Mouse (Mus musculus): ENCODE measurements at regions not wholly inside any gene's neighbourhood (a gene's known extent, or its start where the extent isn't known, plus 50 kb on each side); places are given as distances from the start of the nearest gene placed in this dataset.

DNA sequence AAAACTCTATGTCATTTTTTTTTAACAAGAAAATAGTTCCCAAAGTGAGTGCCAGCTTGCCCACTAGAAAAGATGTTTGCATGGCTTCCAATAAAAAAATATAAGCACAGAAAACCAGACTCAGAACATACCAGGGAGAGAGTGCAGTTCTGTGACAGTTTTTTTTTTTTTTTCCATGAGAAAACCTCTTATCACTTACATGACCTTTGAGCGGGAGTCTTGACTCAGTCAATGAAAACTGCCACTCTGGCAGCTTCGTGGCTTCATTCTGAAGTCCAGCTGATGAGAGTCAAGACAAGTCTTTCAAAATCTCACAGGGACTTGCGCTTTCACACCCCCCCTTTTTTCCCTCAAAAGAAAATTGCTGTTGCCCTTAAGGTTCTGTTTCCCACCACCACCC is 158.3 kb upstream of the Alg10b start:
- TF ChIP-seq ZC3H11A (IDR thresholded peaks at IDR 0.05; ENCODE audit: borderline replicate concordance, low read depth, low read length) (no peak), HCFC1 (IDR thresholded peaks at IDR 0.05; ENCODE audit: borderline replicate concordance, insufficient read depth, low read length) (no peak), MAFK (IDR thresholded peaks at IDR 0.05; ENCODE audit: insufficient read depth, low read depth, low read length) (no peak)

Data from ES-E14 (cell line).